Mouse (Mus musculus): ENCODE results near the gene Adi1. TPM values are rescaled to one million over a fixed set of nuclear protein-coding genes. Genes with fewer than 3 reads are reported as not detected.
A peak's percentile ranks its signal among the peaks of the same experiment; 100 is the strongest.

The Adi1 gene
- 79.7 and 98.2 TPM in 2 replicates for total RNA-seq (2021)
- long read RNA-seq, transcript Adi1-201 (4 exons, 1,652 nt), result major isoform, 25 of 41 reads
- long read RNA-seq, partial matches to known transcripts, result 15 of 41 reads
- long read RNA-seq, other reads (novel, unspliced or antisense), result 1 of 41 reads

DNA sequence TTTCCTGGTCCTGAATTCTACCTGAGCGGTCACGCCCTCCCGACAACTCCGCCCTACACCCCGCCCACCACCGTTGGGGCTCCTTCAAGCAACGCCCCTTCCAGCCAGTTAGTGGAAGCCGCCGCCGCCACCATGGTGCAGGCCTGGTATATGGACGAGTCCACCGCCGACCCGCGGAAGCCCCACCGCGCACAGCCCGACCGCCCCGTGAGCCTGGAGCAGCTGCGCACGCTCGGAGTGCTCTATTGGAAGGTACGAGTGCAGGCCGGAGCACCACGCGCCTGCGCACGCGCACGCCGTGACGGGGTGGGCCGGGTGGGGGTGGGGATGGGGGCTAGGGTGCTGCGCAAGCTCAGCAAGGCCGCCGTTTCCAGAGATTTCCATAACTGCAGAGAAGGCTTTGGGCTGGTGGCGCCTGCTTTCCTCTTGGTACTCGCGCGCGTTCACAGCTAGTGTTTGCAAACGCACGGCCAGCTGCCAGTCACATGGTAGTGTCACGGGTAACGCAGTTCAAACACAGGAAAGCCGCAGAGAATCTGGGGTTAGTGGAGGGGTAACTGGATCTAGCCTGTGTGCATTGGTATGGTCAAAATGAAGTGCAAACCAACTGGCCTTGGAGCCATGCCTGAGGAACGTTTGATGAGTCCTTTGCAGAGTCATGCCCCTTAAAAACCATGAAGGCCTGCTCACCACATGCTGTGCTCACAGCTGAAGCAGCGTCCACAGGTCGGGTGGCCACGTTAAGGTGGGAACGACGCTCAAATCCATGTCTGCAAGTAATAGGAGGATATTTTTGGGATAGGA, at the start of gene Adi1:
Adi1 (plus strand) TSS at position 111 of the 804 bp plus-strand sequence.
- DNase-seq, result peak; percentile 81

DNA sequence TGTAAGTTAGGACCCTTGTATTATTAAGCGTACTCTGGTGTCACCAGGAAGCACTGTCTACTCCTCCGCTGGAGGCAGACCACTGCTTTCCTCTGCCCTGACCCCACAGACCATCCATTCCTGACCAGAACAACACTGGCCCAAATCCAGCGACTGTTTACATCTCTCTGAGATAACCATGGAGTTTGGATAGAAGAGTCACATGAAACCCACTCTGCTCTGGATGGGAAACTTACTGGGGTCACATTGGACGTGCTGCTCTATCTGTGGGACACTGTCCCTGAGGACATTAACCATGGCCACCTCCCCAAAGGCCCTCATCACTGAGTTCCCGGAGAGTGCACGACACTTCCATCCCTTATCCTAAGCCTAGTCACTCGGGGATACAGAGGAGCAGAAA, 49.6 kb upstream of the Adi1 start:
- no peak for DNase-seq

DNA sequence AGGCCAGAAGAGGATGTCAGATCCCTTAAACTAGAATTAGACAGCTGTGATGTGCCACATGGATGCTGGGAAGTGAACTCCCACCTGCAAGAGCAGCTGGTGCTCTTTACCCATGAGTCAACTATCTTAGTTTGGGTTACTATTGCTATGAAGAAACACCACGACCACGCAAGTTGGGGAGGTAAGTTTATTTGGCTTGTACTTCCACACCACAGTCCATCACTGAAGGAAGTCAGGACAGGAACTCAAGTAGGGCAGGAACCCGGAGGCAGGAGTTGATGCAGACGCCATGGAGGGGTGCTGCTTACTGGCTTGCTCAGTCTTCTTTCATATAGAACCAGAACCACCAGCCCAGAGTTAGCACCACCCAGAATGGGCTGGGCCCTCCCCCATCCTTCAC, 47.9 kb upstream of the Adi1 start:
- no peak for DNase-seq

- no peak for DNase-seq
These were observed 46.6 kb upstream of the Adi1 start for GRCm38 (mm10) chr12:28628436-28628835.

GRCm38 (mm10) chr12:28635058-28635534, 39.9 kb upstream of the Adi1 start:
- DNase-seq, result no peak

- DNase-seq, result peak; percentile 86
These were observed 39.2 kb upstream of the Adi1 start, which contains the start of gene Rps7 for GRCm38 (mm10) chr12:28635535-28636476. Rps7 (minus strand) TSS chr12:28635953.

- no peak for DNase-seq
These were observed 38.5 kb upstream of the Adi1 start for GRCm38 (mm10) chr12:28636543-28636942.

GRCm38 (mm10) chr12:28638778-28639177, 36.3 kb upstream of the Adi1 start:
- no peak for DNase-seq

GRCm38 (mm10) chr12:28649141-28650110, 25.6 kb upstream of the Adi1 start, which contains the start of gene Rnaseh1:
Rnaseh1 (plus strand) TSS chr12:28649602.
- DNase-seq, result peak; percentile 91

GRCm38 (mm10) chr12:28662628-28663027, 12.4 kb upstream of the Adi1 start:
- no peak for DNase-seq

DNA sequence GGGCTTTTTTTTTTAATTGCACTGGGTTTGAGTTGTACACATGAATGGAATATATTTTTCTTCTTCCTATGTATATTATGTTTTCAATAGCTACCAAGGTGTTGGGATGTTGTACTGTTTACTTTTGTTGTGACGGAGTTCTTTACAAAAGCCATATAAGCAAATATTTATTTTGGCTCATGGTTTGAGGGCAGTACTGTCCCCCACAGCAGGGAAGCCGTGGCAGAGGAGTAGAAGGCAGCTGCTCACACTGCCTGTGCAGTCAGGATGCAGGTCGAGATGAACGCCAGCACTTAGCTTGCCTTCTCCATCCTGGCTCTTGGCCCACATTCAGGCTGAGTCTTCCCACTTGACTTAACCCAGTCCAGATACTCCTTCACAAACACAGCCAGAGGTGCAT, 8.3 kb upstream of the Adi1 start:
- DNase-seq, result no peak

- no peak for DNase-seq
These were observed 7.7 kb upstream of the Adi1 start for GRCm38 (mm10) chr12:28667287-28667686.

GRCm38 (mm10) chr12:28674038-28674720, 852 bp upstream of the Adi1 start:
- no peak for DNase-seq

DNA sequence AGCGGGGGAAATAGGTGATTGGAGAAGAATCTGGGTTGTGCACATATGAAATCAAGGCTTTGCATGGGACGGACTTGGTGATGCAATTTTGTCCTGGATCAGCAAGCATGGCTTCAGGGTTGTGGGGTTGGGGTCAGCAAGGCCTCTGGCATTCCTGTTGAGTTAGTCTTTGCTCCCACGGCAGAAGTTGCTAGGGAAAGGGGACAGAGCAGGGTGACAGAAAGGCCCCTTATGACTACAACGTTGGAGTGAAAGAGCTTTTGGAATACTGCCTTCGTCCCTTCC, 836 bp downstream of the Adi1 start:
- no peak for DNase-seq

DNA sequence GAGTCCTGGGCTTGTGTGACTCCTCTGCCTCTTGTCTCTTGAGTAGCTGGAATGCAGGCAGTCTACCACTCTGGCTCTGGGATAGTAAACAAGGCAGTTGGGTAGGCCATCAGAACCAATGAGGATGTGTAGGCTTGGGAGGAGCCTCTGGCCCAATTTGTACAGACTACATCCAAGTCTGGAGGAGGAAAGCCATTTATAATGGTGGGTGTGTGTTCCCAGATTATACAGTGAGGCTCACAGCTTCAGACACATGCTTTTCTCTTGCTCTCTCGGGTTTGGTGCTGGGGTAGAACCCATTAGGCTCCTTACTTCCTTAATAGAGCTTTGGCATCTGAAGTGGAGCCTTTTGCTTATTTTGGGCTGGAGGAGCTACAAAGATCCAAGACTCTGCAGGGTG, 9.6 kb downstream of the Adi1 start:
- no peak for DNase-seq

DNA sequence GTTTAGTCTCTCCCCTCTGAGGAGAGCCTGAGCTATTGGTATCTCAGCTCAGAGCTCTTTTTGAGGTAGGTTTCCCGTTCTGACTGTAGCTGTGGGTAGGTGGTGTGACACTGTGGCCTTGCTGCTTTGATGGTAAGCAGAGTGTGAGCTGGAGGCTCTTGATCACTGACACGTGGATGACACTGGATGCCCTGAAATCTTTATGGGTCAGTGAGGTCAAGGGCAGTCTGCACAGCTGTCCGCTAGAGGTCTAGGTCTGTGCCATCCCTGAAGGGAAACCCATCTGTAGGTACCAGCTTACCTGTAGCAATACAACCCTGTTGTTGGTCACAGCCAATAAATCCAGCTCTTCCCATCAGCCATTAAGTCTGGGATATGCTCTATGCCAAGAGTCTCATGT, 10.7 kb downstream of the Adi1 start:
- no peak for DNase-seq

- DNase-seq, result no peak
These were observed 11.3 kb downstream of the Adi1 start for GRCm38 (mm10) chr12:28686199-28686879.

DNA sequence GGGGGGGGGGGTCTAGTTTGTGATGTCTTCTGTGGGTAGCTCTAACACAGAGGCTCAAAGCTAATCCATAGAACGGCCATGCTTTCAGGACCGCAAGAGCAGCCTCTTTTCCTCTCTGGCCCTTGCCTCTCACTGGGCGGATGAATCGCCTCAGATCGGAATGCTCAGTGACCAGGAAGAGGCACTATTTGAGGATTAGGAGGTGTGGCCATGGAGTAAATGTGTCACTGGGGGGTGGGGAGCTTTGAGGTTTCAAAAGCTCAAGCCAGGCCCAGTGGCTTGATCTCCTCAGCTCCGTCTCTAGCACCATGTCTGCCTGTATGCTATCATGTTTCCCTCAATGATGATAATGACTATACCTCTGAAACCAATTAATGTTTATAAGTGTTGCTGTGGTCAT, 14.0 kb downstream of the Adi1 start:
- no peak for DNase-seq

DNA sequence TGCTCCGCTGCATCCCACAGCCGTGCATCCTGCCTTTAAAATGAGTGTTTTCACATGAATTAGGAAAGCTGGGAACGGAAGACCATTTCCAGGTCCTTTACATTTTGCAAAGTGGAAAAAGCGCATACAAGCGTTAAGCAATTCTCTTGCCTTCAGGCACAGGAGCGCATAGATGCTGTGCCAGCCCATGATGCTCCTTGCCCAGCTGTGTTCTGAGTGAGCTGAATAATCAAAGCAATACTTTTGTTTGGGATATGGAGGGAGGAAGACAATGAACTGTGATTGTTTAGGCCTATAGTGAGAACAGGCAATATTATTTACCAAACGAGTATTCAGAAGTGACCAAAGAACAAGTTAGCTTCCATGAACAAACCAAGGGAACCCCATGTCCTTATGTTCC, 15.7 kb downstream of the Adi1 start:
- no peak for DNase-seq

GRCm38 (mm10) chr12:28693738-28694137, 18.7 kb downstream of the Adi1 start:
- DNase-seq, result no peak
